Mouse (Mus musculus) cortical plate, adult 2 months (tissue): ENCODE measurements around the gene Cfap77.

ENCODE experiments used
- CTCF ChIP-seq: fragments of 200-500 bp; IDR thresholded peaks from 2 replicates; pipeline ENCODE4 v1.5.1; 2011; ENCODE audit warnings: mild to moderate bottlenecking, control low read depth, low read length; ENCODE audit not compliant: insufficient read depth; ENCODE audit errors: extremely low read depth
- POLR2A ChIP-seq: fragments of 200-500 bp; IDR thresholded peaks from 2 replicates; pipeline ENCODE4 v1.6.1; 2011; ENCODE audit warnings: mild to moderate bottlenecking, low read length, control low read depth; ENCODE audit not compliant: insufficient read depth; ENCODE audit errors: extremely low read depth

- TF ChIP-seq POLR2A: no peak
- no peak for TF ChIP-seq CTCF
Observed at GRCm38 (mm10) chr2:28912961-28913360, 141.9 kb downstream of the Cfap77 start.
